Mouse (Mus musculus) heart, adult 2 months (tissue): ENCODE results near the gene Acbd7.

Source experiments
- CTCF ChIP-seq: fragments of 200-600 bp; IDR thresholded peaks from 2 replicates; pipeline ENCODE4 v1.8.1; 2022; ENCODE audit warnings: antibody characterized with exemption, mild to moderate bottlenecking, moderate library complexity
- POLR2A ChIP-seq: fragments of 200-500 bp; IDR thresholded peaks from 2 replicates; pipeline ENCODE4 v1.6.1; 2011; ENCODE audit warnings: mild to moderate bottlenecking, low read depth, low read length, control low read depth; ENCODE audit not compliant: insufficient read depth

- TF ChIP-seq CTCF: no peak
- TF ChIP-seq POLR2A: no peak
Measured at GRCm38 (mm10) chr2:3286243-3286642, 49.7 kb upstream of the Acbd7 start.
